Mouse (Mus musculus): Measurements from ENCODE around the gene Cacna1a.
A peak's percentile ranks its signal among the peaks of the same experiment; 100 is the strongest.

Gene Cacna1a

DNA sequence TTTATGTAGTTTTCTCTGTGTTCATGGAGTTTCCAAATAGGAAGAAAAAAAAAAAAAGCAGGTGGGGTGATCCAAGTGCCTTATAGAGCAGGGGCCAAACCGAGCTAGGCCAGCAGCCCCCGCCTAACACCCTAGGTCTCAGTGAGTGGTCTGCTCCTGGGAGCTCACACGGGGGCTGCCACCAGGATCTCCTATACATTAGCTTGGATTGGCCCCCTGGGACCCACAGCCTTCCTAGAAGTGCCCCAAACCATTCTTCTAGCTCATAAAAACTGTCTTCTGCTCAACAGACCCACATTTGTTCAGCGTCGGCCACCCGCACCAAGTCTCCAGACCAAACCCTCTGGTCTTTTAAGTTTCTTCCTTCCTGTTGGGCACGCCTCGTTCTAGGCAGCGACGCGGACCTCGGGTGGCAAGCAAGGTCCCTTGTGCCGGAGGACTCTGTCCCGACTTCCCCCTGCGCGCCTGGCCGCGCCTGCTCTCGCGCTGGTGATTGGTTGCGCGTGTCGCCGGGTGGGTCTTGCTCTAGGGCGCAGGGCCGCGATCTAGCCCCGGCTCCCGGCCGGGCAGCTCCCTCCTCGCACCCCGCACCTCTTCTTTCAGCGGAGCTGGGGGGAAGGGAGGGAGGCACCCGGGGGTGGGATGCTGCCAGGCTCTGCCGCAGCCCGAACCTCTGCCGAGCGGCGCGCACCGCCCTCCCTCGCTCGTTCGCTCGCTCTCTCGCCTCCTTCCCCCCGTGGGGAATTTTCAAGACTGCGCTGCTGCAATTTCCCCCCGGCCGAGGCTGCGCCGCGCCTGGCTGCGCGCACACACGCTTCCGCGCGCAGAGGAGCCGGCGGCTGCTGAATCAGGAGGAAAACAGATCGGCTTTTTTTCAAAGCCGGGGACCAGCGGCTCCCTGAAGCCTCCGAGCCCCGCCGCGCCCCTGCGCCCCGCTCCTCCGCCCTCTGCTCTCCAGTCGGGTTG, 25.9 kb downstream of the Cacna1a start:
- DNase-seq (ENCODE audit: low read depth, low spot score), result peak; percentile 39

DNA sequence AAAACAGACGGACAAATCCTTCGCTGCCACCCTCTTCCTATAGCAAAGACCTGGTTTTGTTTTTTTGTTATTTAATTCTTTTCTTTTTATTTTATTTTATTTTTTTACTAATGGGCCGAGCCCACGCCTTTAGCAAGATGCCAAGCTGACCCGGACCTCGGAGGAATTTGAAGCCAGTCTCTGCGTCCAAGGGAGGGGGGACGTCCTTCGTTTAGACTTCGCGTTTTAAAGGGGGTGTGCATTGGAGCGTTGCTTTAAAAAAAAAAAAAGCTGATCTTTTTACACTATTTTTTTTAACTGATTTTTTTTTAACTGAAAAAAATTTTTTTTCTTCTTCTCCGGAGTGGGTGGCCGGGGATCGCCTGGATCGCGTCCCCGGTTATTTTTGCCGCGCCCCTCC, 26.7 kb downstream of the Cacna1a start:
- DNase-seq (ENCODE audit: low read depth, low spot score), result no peak

DNA sequence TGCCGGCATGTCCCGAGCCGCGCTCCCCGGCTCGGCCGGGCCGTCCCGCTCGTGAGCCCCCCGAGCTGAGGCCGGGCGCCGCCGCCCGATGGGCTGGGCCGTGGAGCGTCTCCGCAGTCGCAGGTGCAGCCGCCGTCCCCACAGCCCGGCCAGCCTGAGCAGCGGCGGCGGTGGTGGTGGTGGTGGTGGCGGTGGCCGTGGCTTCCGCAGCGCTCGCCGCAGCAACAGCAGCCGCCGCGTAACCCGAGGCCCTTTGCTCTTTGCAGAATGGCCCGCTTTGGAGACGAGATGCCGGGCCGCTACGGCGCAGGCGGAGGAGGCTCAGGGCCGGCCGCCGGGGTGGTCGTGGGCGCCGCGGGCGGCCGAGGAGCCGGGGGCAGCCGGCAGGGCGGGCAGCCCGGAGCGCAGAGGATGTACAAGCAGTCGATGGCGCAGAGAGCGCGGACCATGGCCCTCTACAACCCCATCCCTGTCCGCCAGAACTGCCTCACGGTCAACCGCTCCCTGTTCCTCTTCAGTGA, 27.2 kb downstream of the Cacna1a start:
- no peak for DNase-seq (ENCODE audit: low read depth, low spot score)

DNA sequence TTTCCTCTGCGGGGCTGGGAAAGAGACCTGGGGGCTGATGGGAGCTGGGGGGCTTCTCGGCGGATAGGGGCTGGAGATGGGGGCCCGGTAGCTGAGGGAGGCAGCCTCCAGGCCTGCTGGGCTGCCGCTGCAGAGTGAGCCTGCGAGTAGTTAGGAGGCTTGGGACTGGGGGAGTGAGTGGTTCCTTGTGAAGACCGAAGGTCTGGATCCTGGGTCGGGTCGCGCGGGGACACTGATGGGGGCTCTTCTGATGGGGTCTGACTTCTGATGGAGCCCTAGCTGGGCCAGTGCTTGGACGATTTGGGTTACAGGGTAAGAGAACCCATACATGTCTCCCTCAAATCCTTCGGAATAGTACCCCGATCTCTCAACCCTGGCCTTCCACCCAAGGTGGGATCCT, 27.8 kb downstream of the Cacna1a start:
- no peak for DNase-seq (ENCODE audit: low read depth, low spot score)

DNA sequence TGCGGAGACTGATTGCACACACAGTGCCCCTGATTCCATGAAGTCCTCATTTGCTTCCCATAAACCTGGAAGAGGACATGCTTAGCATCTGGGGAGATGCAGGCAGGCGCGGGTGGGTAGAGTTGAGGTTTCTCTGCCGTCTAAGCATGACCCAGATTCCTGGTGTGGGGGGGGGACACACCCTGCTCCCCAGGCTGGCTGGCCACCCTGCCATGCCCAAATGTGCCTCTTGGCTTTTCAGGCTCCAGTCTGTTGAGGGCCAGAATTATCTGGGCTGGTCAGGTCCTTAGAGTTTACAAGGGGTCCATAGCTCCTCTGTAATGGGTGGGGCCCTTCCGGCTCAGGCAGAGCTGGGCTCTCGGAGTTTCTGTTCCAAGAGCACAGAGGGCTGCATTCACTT, 28.7 kb downstream of the Cacna1a start:
- DNase-seq (ENCODE audit: low read depth, low spot score), result no peak

DNA sequence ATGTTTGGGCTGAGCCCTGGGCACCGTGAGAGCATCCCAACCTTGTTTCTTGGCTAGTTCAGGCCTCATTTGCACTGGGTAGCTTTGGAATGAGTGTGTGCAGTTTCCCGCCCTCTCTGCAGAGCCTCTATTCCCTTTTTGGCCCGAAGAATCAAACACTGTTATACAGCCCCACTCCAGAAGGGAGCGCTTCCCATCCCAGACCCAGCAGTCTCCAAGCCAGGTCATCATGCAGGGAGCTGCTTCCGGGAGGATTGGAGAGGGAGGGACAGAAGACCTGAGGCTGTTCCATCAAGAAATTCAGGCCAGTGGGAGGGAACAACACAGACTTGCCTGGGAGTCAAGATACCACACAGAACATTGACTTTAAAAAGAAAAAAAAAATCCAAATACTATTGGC, 29.6 kb downstream of the Cacna1a start:
- DNase-seq (ENCODE audit: low read depth, low spot score), result no peak

DNA sequence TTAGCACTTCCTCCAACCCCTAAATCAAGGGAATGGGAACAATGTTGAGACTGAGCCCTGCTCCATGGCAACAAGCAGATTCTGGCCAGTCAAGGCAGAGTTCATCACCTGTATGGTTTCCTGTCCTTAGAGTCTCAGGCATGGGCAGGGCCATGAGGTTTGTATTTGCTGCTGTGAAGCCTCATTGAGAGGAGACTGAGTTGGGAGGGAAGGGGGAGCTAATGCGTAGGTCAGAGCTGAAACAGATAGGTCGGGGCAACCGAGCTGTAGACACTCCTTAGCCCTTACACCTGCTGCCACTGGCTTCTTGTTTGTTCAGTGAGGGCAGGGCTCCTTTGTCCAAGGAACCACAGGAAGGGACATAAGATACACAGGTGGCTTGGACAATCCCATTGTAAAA, 36.2 kb downstream of the Cacna1a start:
- DNase-seq (ENCODE audit: low read depth, low spot score), result no peak

DNA sequence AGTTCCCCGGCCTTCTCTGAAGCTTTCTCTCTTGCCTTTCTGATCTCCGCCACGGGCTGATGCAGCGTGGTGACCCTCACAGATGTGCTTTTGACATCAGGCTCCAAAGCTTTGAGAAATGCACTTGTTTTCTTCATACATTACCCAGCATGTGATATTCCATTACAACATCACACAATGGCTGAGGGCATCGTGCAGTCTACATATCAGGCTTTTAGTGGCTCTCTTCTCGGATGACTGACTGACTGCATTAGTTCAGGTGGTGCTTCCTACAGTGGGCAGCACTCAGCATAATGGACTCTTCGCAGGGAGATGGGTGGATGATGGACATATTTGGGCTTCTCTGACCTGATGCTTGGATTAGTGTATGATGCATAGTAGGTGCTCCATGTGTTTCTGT, 37.8 kb downstream of the Cacna1a start:
- no peak for DNase-seq (ENCODE audit: low read depth, low spot score)

DNA sequence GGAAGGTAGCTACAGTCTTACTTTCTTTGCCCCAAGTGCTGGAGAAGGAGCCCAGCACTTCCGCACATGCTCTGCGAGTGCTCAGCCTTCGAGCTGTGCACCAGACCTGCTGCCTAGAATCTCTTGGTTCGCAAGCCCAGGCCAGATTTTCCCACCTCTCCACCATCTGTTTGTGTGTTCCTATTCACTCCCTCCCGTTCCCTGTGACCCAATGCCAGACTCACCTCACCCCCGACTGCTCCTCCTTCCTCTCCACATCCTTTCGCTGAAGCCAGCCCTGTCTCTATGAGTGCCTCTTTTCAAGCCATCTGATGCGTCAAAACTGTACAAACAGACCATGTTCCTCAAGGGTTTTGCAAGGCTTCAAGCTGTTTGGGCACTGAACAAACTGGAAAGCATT, 38.3 kb downstream of the Cacna1a start:
- no peak for DNase-seq (ENCODE audit: low read depth, low spot score)

DNA sequence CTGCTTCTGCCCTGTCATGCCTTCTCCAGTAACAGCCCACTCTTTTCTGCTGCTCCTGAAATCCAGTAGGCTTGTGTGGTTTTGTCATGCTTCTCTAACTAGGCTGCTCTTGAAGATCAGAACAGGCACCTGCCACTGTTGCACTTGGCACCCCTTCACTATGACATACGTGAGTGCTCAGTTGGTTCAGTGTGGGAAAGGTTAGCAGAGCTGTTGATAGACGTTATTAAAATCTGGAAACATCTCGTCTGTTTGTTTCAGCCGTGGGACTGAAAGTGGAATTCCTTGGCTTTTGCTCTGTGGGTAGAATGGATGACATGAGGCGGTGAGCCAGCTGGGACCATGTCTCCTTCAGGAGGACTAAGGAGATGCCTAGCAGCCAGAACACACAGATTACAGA, 39.8 kb downstream of the Cacna1a start:
- DNase-seq (ENCODE audit: low read depth, low spot score), result no peak

DNA sequence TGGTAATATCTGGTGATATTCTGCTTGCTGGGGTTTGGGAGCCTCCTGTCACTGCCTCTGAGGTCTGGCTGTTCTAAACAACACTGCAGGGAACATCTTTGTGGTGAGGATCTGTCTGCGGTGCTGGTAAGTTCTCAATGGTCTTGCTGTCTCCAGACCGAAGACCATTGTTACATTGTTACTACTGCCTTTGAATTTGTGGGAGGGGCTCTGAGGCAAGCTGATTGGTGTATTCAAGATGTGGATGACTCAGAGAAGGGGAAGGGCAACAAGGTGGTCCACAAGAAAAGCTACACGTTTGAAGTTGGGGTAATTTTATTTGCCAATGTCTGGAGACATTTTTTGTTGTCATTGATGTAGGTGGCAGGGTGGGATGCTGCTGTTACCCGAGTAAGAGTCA, 40.8 kb downstream of the Cacna1a start:
- no peak for DNase-seq (ENCODE audit: low read depth, low spot score)

DNA sequence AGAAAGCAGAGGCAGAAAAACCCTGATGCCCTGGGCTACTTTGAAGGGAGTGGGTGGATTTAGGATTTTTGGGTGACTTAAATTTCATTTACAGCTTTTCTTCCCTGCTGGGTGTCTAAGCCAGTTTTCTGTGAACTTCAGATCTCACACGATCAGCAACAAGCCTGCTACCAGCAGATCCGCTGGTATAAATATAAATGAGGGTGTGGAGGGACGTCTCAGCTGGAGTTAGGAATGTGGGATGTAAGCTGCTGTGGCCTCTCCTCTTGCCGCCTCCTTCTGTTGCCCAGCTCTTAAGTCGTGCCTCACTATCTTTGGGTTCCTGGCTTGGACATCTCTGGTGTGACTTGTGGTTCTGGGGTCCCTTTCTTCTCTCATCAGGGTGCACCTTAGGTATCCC, 41.3 kb downstream of the Cacna1a start:
- no peak for DNase-seq (ENCODE audit: low read depth, low spot score)

DNA sequence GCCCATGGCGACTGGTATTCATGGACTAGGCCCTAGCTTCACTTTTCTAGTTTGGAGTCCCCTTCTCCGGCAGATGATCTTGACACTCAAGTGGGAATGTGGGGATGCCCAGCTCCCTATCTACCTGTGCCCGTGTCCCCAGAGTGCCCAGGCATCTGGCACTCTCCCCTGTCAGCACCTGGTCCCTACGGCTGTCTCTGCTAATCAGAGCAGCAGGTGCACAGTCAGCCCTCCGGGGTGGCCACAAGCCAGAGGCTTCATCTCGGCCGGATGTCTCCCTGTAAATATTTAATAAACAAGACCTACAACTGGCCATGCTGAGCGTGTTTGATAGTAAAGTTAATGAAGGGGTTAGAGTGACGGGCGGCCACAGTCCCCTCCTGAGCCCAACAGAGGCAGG, 47.1 kb downstream of the Cacna1a start:
- no peak for DNase-seq (ENCODE audit: low read depth, low spot score)

DNA sequence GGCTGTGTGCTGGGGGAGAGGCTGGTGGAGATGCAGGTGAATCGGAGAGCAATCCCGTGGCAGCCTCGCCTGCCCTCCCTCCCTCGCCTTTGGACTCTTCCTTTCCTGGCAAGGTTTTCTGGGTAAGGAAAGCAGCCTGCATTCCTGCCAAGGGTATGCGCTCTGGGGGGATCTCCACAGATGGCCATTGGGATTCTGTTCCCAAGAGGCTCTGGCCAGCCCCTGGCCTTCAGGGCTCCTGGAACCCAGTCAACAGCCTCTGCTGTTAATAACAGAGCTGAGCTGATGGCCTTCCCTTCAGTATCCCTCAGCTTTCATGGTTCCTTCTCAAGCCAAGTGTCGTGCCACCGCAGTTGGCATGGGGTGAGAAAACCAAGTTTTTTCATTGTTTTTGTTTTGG, 51.6 kb downstream of the Cacna1a start:
- no peak for DNase-seq (ENCODE audit: low read depth, low spot score)

DNA sequence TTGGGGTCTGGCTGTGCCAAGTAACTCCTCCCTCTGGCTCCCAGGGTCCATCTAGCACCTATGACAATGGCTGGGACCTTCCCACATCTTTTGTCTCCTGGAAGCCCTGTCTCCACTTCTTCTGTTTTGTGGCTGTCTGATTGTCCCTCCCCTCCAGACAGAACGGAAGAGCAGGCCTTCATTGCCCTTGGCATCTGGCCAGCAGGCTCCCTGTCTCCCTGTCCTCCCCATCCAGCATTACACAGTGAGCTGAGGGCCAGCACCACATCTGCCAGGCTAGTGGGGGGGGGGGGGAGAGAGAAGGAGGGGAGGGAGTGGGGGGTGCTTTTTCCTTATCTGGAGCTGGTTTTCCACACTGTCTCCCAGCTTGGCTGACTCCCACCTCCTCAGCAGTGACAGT, 53.8 kb downstream of the Cacna1a start:
- no peak for DNase-seq (ENCODE audit: low read depth, low spot score)

DNA sequence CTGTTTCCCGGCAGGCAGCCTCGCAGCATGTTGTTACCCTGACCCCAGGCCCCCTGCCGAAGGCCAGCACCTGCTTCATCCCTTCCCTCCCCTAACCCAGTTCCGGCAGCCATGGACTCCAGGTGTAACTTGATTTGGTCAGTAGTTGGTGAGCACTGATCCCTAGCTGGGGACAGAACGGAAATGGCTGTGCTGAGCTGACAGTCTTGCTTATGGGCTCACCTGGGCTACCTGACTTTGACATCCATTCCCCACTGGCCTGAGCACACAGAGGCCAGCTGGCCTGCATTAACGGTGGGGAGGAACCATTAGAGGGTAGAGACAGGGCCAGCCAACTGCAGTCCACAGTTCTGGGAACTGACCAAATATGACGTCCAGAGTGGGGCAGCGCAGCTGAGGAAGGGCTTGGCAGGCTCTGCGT, 58.3 kb downstream of the Cacna1a start:
- DNase-seq (ENCODE audit: low read depth, low spot score), result no peak

DNA sequence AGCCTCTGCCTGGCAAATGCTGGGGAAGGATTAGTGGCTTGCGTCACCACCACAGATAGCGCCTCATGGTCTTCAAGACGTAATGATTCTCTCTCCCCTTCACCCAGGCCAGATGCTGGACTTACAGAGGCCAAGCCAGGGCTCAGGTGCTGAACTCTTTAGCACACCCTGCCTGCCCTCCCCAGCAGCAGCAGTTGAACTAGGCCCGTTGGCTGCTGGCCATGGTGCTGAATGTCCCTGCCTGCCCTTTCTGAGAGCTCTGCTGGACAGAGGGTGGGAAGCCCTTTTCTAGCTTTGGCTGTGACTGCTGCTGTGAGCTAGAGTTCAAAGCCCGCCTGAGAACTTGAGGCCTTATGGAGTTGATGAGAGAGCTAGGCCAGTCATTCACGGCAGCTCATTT, 66.3 kb downstream of the Cacna1a start:
- no peak for DNase-seq (ENCODE audit: low read depth, low spot score)

DNA sequence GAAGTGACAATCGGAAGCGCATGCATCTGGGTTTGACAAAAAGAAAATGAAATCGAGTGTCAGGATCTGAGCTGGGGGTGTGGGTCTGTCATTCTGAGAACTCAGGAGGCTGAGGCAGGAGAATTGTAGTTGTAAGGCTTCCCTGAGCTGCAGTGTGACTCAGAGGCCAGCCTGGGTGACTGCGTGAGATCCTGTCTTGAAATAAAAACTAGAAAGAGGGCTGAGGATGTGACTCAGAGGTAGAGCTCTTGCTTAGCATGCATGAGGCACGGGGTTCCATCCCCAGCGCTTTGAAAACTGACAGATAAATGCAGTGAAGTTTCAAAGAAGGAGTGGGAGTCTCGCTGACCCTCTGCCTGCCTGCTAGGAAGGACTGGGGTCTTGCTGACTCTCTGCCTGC, 70.6 kb downstream of the Cacna1a start:
- no peak for DNase-seq (ENCODE audit: low read depth, low spot score)

DNA sequence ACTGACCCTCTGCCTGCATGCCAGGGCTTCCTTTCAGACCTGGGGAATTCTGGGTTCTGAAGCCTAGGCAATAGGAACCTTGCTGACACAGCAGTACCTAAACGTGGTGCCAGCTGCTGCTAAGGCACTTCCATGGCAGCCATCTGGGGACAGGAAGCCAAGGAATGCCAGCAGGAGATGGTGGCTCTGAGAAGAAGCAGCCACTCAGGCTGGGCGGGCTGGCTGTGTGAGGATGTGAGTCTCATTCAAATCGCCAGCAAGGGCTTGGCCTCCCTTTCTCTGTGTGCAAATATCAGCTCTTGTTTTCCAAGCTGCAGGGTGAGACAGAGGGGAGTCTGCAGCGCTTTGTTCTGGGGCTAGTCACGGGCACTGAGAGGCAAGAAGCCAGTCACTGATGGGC, 71.0 kb downstream of the Cacna1a start:
- DNase-seq (ENCODE audit: low read depth, low spot score), result no peak

DNA sequence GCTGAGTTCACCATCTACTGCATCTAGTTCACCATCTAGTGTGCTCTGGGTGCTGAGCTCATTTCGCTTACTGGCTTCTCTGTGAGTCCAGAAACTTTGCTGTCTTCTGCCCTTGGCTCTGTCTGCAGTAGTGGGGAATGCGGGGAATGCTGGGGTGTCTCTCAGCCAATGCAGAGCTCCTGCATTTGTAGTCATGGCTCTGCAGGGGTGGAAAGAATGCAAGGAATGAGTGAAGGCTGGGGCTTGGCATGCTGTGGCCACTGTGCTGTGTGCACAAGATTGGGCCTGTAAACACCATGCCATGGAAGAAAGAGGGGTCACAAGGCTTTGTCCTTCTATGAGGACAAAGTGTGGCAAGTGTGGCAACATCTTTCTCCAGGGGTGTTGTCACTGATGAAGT, 72.5 kb downstream of the Cacna1a start:
- no peak for DNase-seq (ENCODE audit: low read depth, low spot score)

DNA sequence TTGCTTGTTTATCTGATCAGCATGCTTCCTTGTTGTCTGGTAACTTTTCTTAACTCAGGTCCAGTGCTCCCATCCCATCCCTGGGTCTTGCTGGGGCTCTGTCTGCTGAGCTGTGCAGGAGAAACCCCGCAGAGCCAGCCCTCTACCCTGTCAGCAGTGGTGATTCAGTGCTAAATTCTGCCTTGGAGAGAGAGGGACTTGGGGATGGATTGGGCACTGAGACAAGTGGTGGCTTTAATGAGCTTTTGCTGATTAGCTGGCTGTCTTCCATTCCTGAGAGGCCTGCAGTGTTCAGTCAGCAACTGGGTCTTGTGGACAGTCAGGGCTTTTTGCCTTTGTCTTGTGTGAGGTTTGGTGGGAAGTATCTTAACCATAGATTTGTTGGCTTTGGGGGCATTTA, 78.7 kb downstream of the Cacna1a start:
- DNase-seq (ENCODE audit: low read depth, low spot score), result no peak

DNA sequence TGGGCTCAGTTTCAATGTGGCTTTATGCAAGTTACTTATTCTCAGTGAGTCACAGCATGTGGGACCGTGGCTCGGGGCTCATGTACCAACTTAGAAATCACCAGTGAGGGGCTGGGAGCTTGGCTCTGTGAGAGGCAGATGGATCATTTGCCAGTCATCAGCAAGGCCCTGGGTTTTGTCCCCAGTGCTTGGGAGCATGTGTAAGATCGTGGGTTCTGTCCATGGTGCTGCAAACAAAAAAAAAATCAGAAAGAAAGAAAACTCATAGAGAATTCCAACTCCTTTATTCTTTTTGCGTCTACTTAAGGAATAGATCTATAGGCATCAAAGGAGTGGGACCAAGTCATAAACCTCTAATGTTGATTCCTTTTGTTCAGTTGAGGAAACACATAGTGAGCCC, 80.8 kb downstream of the Cacna1a start:
- no peak for DNase-seq (ENCODE audit: low read depth, low spot score)

DNA sequence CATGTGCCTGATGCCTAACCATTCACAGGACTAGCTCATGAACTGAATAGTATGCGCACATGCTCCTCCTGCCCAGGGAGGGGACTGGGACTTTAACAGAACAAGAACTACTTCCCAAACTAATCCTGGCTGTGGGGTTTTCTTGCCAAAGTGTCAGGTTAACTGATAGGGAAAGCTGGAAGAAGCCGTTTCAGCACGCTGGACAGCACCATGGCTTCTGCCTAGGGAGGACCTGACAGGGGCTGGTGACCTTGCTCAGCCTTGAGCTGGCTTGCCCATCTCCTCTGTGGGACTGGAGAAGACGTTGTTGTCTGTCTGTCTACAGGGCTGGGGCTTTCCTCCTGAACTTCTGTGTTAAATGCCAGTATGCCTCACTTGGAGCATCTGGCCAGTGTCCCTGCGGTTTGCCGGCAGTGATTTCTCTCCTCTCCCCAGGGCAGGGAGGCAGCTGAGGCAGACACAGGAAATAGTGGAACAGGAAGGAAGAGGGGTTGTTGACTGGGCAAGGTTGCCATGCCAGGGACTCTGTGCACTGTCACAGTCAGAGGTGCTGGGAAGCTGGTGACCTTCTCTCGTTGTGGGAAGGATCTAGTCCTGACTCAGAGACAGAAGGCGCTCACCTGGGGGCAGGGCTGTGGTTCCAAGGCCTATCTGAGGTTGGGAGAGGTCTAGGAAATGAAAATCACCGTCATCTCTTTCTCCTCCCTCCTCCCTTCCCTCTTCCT, 83.2 kb downstream of the Cacna1a start:
- no peak for DNase-seq (ENCODE audit: low read depth, low spot score)

Measured in retina, postnatal 7 days (tissue).